7 mouse cellular contexts compared by ENCODE assay signal in genomic region chr9:114639839-114640646, GRCm38 (mm10). TPM values are rescaled to one million over a fixed set of nuclear protein-coding genes. Genes with fewer than 3 reads are reported as not detected.
DNase-seq lines count a peak whose midpoint lies in the region; ATAC-seq lines count a peak whose summit lies in the region.

Gene Cnot10 (minus strand): TSS chr9:114640184.

- no peaks in the 10 kb centered on the region for H3K27me3 ChIP-seq in intestine, embryonic 16.5 days (replicated peaks; ENCODE audit: control insufficient read depth, insufficient read depth, low read length)
- H3K27me3 ChIP-seq in midbrain, embryonic 11.5 days (ENCODE audit: control insufficient read depth, insufficient read depth, low read length) = no peaks in the 10 kb centered on the region; the same call in 1 of the 2 replicates

- H3K4me1 ChIP-seq in intestine, embryonic 16.5 days (ENCODE audit: control insufficient read depth, insufficient read depth, low read length) = peaks cover 5% of the 10 kb centered on the region
- peaks cover 5% of the 10 kb centered on the region for H3K4me1 ChIP-seq in midbrain, embryonic 11.5 days (ENCODE audit: control insufficient read depth, insufficient read depth, low read length)

- no peaks in the 10 kb centered on the region for H3K9me3 ChIP-seq in intestine, embryonic 16.5 days (ENCODE audit: control insufficient read depth, low read length)
- H3K9me3 ChIP-seq in midbrain, embryonic 11.5 days (ENCODE audit: control insufficient read depth, low read length) = no peaks in the 10 kb centered on the region

- peak; percentile 100 for ATAC-seq in intestine, embryonic 16.5 days
- ATAC-seq in midbrain, embryonic 11.5 days (ENCODE audit: low FRiP score) = peak; percentile 98

- peak within 1 kb of the TSS; percentile 81 for H3K4me2 ChIP-seq in intestine, embryonic 16.5 days (ENCODE audit: low read depth, low read length)
- H3K4me2 ChIP-seq in midbrain, embryonic 11.5 days = peak within 1 kb of the TSS; percentile 73

- peak within 1 kb of the TSS; percentile 90 for H3K4me3 ChIP-seq in intestine, embryonic 16.5 days (ENCODE audit: low read length)
- H3K4me3 ChIP-seq in midbrain, embryonic 11.5 days (ENCODE audit: low read depth, low read length) = peak within 1 kb of the TSS; percentile 85

- no peaks in the 10 kb centered on the region for H3K36me3 ChIP-seq in intestine, embryonic 16.5 days (ENCODE audit: control insufficient read depth, insufficient read depth, low read length)
- no peaks in the 10 kb centered on the region for H3K36me3 ChIP-seq in midbrain, embryonic 11.5 days (ENCODE audit: control insufficient read depth, insufficient read depth, low read length)

- 3% methylated on average over 51 of the region's 51 CpGs for WGBS in intestine, embryonic 16.5 days
- 3% methylated on average over 51 of the region's 51 CpGs for WGBS in midbrain, embryonic 11.5 days

- peak; percentile 96 for DNase-seq in adrenal gland, adult 8-10 months
- DNase-seq in embryo, embryonic 9.5 days (ENCODE audit: extremely low spot score) = peak; percentile 98
- peak; percentile 96 to 98 for DNase-seq in gastrocnemius, postnatal 4 days (ENCODE audit: low spot score in 2 of 2)
- peak; percentile 95 to 96 for DNase-seq in left cerebral cortex, postnatal 36 days (ENCODE audit: low spot score in 2 of 2)
- DNase-seq in midbrain, embryonic 11.5 days (ENCODE audit: low spot score, missing footprints) = peak; percentile 100
- peak; percentile 98 for DNase-seq in skeletal muscle tissue, adult 2 months (ENCODE audit: low read depth, low spot score)

- H3K9ac ChIP-seq in intestine, embryonic 16.5 days (ENCODE audit: low read depth, low read length) = peak within 1 kb of the TSS; percentile 86
- peak within 1 kb of the TSS; percentile 74 for H3K9ac ChIP-seq in midbrain, embryonic 11.5 days (ENCODE audit: low read length)

- H3K27ac ChIP-seq in intestine, embryonic 16.5 days (ENCODE audit: low read length) = peak within 1 kb of the TSS; percentile 91
- peak within 1 kb of the TSS; percentile 60 for H3K27ac ChIP-seq in midbrain, embryonic 11.5 days (ENCODE audit: low read depth, low read length)

- intact Hi-C loops in left cerebral cortex, postnatal 36 days (cut with DNase I) = loop anchor here (2.0 kb wide), 1 partner anchor 49 kb away; the partner anchor contains the start of gene Dync1li1

RNA-seq across cellular contexts. Expression of gene Cnot10, which starts in this region (rescaled TPM):
- total RNA-seq in adrenal gland, adult 8-10 months (2022) = 10 to 100 TPM; 42.5 to 51.1 (median 44.4) TPM
- total RNA-seq in gastrocnemius, postnatal 4 days (2021) = 10 to 100 TPM; 31.3 to 37.0 TPM
- polyA plus RNA-seq in intestine, embryonic 16.5 days (2015; fragmentation: Nextera tagmentation; extraction: Ambion mirVana) = 49.3 and 50.0 TPM in 2 replicates
- 10 to 100 TPM; 38.2 to 51.7 TPM for total RNA-seq in left cerebral cortex, postnatal 36 days (2021)
- polyA plus RNA-seq in midbrain, embryonic 11.5 days (2014; fragmentation: Nextera tagmentation; extraction: Ambion mirVana) = 67.4 and 69.3 TPM in 2 replicates

Comparison
In these comparisons a context has a peak if more than half of its experiments do, and no peak if none do; other contexts are left out.
1. Peak in every context shown above with its lines: DNase-seq, ATAC-seq, H3K4me3 ChIP-seq and H3K27ac ChIP-seq.